In the genomic region with DNA sequence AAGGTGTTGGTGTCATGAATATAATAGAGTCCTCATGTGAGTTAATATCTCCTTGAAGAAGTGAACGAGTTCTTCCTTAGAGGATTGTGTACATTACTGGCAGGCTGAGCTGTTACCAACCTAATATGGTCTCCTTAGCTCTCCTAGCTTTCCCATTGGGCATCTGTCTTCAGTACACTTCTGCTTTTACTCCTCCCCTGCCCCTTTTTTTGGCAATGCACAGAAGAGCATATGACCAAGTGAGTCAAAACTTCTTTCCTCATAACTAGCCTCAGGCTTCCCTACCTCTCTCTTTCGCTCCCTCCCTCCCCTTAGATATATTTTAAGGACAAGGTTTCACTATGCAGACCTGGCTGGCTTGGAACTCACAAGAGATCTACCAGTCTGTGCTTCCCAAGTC, we compare ENCODE assay signal across 26 mouse cellular contexts.
DNase-seq lines count a peak whose midpoint lies in the region; ATAC-seq and TF ChIP-seq lines count a peak whose summit lies in the region.
"Had no signal": no experiment of that assay in that cellular context is flagged by ENCODE, and none has a peak within 500 bp of the region (broad histone marks: within the 10 kb centered on the region; RNA-seq: fewer than 3 reads in every experiment).

No protein-coding gene starts in this region.

- H3K4me2 ChIP-seq in lung, postnatal 0 days (replicated peaks; ENCODE audit: low read depth, low read length): no peak overlapping the region
- H3K4me2 ChIP-seq: heart, embryonic 12.5 days; heart, embryonic 15.5 days; hindbrain, embryonic 13.5 days; intestine, embryonic 15.5 days had no signal

- no peak overlapping the region for H3K4me3 ChIP-seq in lung, postnatal 0 days (ENCODE audit: low read depth, low read length)
- H3K4me3 ChIP-seq in bone marrow macrophage, adult 2 months (ENCODE audit: insufficient read depth, low read length): no peak overlapping the region
- H3K4me3 ChIP-seq: heart, embryonic 12.5 days; heart, embryonic 15.5 days; hindbrain, embryonic 10.5 days; hindbrain, embryonic 13.5 days; intestine, embryonic 15.5 days had no signal

- WGBS in lung, postnatal 0 days: 57% methylated on average over 2 of the region's 2 CpGs

- no peak for TF ChIP-seq CTCF in lung, postnatal 0 days (IDR thresholded peaks at IDR 0.05)
- TF ChIP-seq CTCF in bone marrow macrophage, adult 2 months (IDR thresholded peaks at IDR 0.05; ENCODE audit: low read depth, low read length): no peak

- no peaks in the 10 kb centered on the region for H3K9me3 ChIP-seq in lung, postnatal 0 days (ENCODE audit: low read length)
- H3K9me3 ChIP-seq: heart, embryonic 12.5 days; heart, embryonic 15.5 days; hindbrain, embryonic 10.5 days; hindbrain, embryonic 13.5 days; intestine, embryonic 15.5 days had no signal

- TF ChIP-seq POLR2A in bone marrow macrophage, adult 2 months (IDR thresholded peaks at IDR 0.05; ENCODE audit: borderline replicate concordance, low read depth, low read length): no peak

- H3K36me3 ChIP-seq in lung, postnatal 0 days (ENCODE audit: insufficient read depth, low read length): no peaks in the 10 kb centered on the region
- H3K36me3 ChIP-seq: heart, embryonic 15.5 days; hindbrain, embryonic 10.5 days; hindbrain, embryonic 13.5 days; intestine, embryonic 15.5 days had no signal

- TF ChIP-seq EP300 in lung, postnatal 0 days (IDR thresholded peaks at IDR 0.05): no peak

- H3K27me3 ChIP-seq in lung, postnatal 0 days (replicated peaks; ENCODE audit: insufficient read depth, low read length): no peaks in the 10 kb centered on the region
- H3K27me3 ChIP-seq: heart, embryonic 12.5 days; heart, embryonic 15.5 days; hindbrain, embryonic 13.5 days; intestine, embryonic 15.5 days; Patski had no signal

- no peak overlapping the region for H3K27ac ChIP-seq in lung, postnatal 0 days (ENCODE audit: low read length)
- peak overlapping the region; percentile 47 for H3K27ac ChIP-seq in bone marrow macrophage, adult 2 months (ENCODE audit: insufficient read depth, low read depth, low read length)
- H3K27ac ChIP-seq: heart, embryonic 15.5 days; hindbrain, embryonic 10.5 days; hindbrain, embryonic 13.5 days; intestine, embryonic 15.5 days had no signal

- peak; percentile 9 for DNase-seq in lung, postnatal 0 days (ENCODE audit: low spot score)
- DNase-seq in lung, postnatal 10 days: no peak
- no peak for DNase-seq in ovary, postnatal 14 days (ENCODE audit: low spot score)
- no peak for DNase-seq in kidney, adult 18-20 months
- no peak for DNase-seq in urinary bladder, postnatal 14 days (ENCODE audit: low spot score)
- no peak for DNase-seq in cerebellum, postnatal 36 days
- DNase-seq: adrenal gland, postnatal 14 days; cerebellum, adult 11-12 months; cerebellum, adult 8-10 months; cerebellum, postnatal 10 days; forebrain, postnatal 0 days; gastrocnemius, postnatal 25 days; heart, adult 11 months; heart, postnatal 10 days; heart, postnatal 36 days had no signal

- no peaks in the 10 kb centered on the region for H3K4me1 ChIP-seq in lung, postnatal 0 days (ENCODE audit: insufficient read depth, low read depth, low read length)
- H3K4me1 ChIP-seq in bone marrow macrophage, adult 2 months (ENCODE audit: control insufficient read depth, insufficient read depth, low read length): peaks cover 6% of the 10 kb centered on the region
- H3K4me1 ChIP-seq: heart, embryonic 12.5 days; heart, embryonic 15.5 days; hindbrain, embryonic 10.5 days; hindbrain, embryonic 13.5 days; intestine, embryonic 15.5 days had no signal

- H3K9ac ChIP-seq in lung, postnatal 0 days (replicated peaks; ENCODE audit: low read depth): no peak overlapping the region
- H3K9ac ChIP-seq: forebrain, postnatal 0 days; heart, embryonic 12.5 days; heart, embryonic 15.5 days; hindbrain, embryonic 13.5 days; intestine, embryonic 15.5 days had no signal

- no peak for ATAC-seq in lung, postnatal 0 days
- peak; percentile 44; the same call in 1 of the 2 replicates for ATAC-seq in granulocyte monocyte progenitor cell, adult 5-6 weeks (replicated peaks; ENCODE audit: poor library complexity, severe bottlenecking)
- ATAC-seq: CD4-positive, CD25-positive, alpha-beta regulatory T cell, adult 4 months; forebrain, embryonic 14.5 days; forebrain, postnatal 0 days; hindbrain, embryonic 16.5 days; intestine, embryonic 15.5 days; Patski had no signal
